Mouse (Mus musculus) hindbrain, embryonic 10.5 days (tissue): ENCODE data around the gene Ifitm3. TPM values are rescaled to one million over a fixed set of nuclear protein-coding genes. Genes with fewer than 3 reads are reported as not detected.
"Not testable (repeated sequence)": the region's sequence is repeated elsewhere in the genome, so short reads cannot be mapped to it uniquely, and the experiment has no call there.

Experiments used
- DNase-seq: peaks from one replicate; pipeline ENCODE4 v3.0.0-alpha.2; 2017; ENCODE audit warnings: low spot score
- H3K27ac ChIP-seq: fragments of 300-500 bp; sonication (generic); 2 replicates; pipeline ENCODE4 v1.5.1; 2016; ENCODE audit warnings: mild to moderate bottlenecking, moderate library complexity
- H3K27me3 ChIP-seq: fragments of 300-500 bp; sonication (generic); 2 replicates; pipeline ENCODE4 v1.6.1; 2016; ENCODE audit warnings: mild to moderate bottlenecking; ENCODE audit not compliant: poor library complexity, insufficient read depth, severe bottlenecking
- H3K36me3 ChIP-seq: fragments of 300-500 bp; sonication (generic); 2 replicates; pipeline ENCODE4 v1.6.1; 2016; ENCODE audit warnings: mild to moderate bottlenecking, moderate library complexity
- H3K4me1 ChIP-seq: fragments of 300-500 bp; sonication (generic); replicated peaks from 2 replicates; pipeline ENCODE4 v1.6.1; 2016; ENCODE audit warnings: mild to moderate bottlenecking
- H3K4me3 ChIP-seq: fragments of 300-500 bp; sonication (generic); 2 replicates; pipeline ENCODE4 v1.5.1; 2016; ENCODE audit warnings: mild to moderate bottlenecking, moderate library complexity
- H3K9me3 ChIP-seq: fragments of 300-500 bp; sonication (generic); 2 replicates; pipeline ENCODE4 v1.6.1; 2016; ENCODE audit warnings: mild to moderate bottlenecking, moderate library complexity
- WGBS: fragments of 180-500 bp; shearing (Covaris S2); methylation state at CpG from one replicate; pipeline ENCODE4 v1.1.7; 2016; 5-methylcytosine and 5-hydroxymethylcytosine counted together
- polyA plus RNA-seq: library from polyadenylated mRNA; unstranded; fragments of >200 nt; fragmentation: Nextera tagmentation; extraction: Ambion mirVana; gene quantifications from 2 replicates; pipeline ENCODE4 v1.2.1, GENCODE M21; 2016

The Ifitm3 gene
- polyA plus RNA-seq, 1 experiment from 2014 or later, result 21.0 TPM

GRCm38 (mm10) chr7:141026097-141026739, 15.6 kb upstream of the Ifitm3 start:
- no peaks in the 10 kb centered on the region for H3K36me3 ChIP-seq
- peaks cover 24% of the 10 kb centered on the region for H3K4me1 ChIP-seq
- no peaks in the 10 kb centered on the region for H3K9me3 ChIP-seq
- DNase-seq, result no peak
- no peaks in the 10 kb centered on the region for H3K27me3 ChIP-seq
- WGBS, result 23% methylated on average over 6 of the region's 6 CpGs
- no peak overlapping the region for H3K4me3 ChIP-seq
- peak overlapping the region; percentile 91 for H3K27ac ChIP-seq

GRCm38 (mm10) chr7:141024865-141025838, 14.6 kb upstream of the Ifitm3 start:
- peak; percentile 70 for DNase-seq
- H3K4me3 ChIP-seq, result peak overlapping the region; percentile 28; the same call in 1 of the 2 replicates
- no peaks in the 10 kb centered on the region for H3K9me3 ChIP-seq
- peaks cover 24% of the 10 kb centered on the region for H3K4me1 ChIP-seq
- WGBS, result 25% methylated on average over 6 of the region's 6 CpGs
- no peaks in the 10 kb centered on the region for H3K27me3 ChIP-seq
- H3K27ac ChIP-seq, result peak overlapping the region; percentile 91
- H3K36me3 ChIP-seq, result no peaks in the 10 kb centered on the region

GRCm38 (mm10) chr7:141021489-141022449, 11.2 kb upstream of the Ifitm3 start:
- peaks cover 22% of the 10 kb centered on the region for H3K4me1 ChIP-seq
- DNase-seq, result no peak
- H3K9me3 ChIP-seq, result no peaks in the 10 kb centered on the region

GRCm38 (mm10) chr7:141019028-141019427, 8.5 kb upstream of the Ifitm3 start:
- no peaks in the 10 kb centered on the region for H3K27me3 ChIP-seq
- DNase-seq, result no peak
- WGBS, result 92% methylated on average over 5 of the region's 5 CpGs
- H3K36me3 ChIP-seq, result no peaks in the 10 kb centered on the region
- no peaks in the 10 kb centered on the region for H3K4me1 ChIP-seq
- no peak overlapping the region for H3K4me3 ChIP-seq
- H3K27ac ChIP-seq, result no peak overlapping the region
- no peaks in the 10 kb centered on the region for H3K9me3 ChIP-seq

More at GRCm38 (mm10) chr7:141021489-141022449, 11.2 kb upstream of the Ifitm3 start:
- 84% methylated on average over 14 of the region's 14 CpGs for WGBS
- Histone ChIP-seq H3K4me3 (no peak overlapping the region), H3K27me3 (no peaks in the 10 kb centered on the region), H3K27ac (no peak overlapping the region), H3K36me3 (no peaks in the 10 kb centered on the region)

- DNase-seq, H3K27me3 ChIP-seq, H3K27ac ChIP-seq, H3K4me1 ChIP-seq, H3K36me3 ChIP-seq, H3K9me3 ChIP-seq, H3K4me3 ChIP-seq: not testable (repeated sequence)
- 97% methylated on average over 1 of the region's 1 CpGs for WGBS
These were observed 7.3 kb upstream of the Ifitm3 start, which contains the start of gene Ifitm6 for GRCm38 (mm10) chr7:141017824-141018223. Gene Ifitm6 (minus strand): TSS chr7:141017924.

GRCm38 (mm10) chr7:141016707-141017697, 6.4 kb upstream of the Ifitm3 start:
- no peaks in the 10 kb centered on the region for H3K27me3 ChIP-seq
- no peaks in the 10 kb centered on the region for H3K9me3 ChIP-seq
- H3K27ac ChIP-seq, result no peak overlapping the region
- no peaks in the 10 kb centered on the region for H3K36me3 ChIP-seq
- H3K4me1 ChIP-seq, result no peaks in the 10 kb centered on the region
- 87% methylated on average over 10 of the region's 10 CpGs for WGBS
- no peak for DNase-seq
- H3K4me3 ChIP-seq, result no peak overlapping the region

- Histone ChIP-seq H3K27ac (peak overlapping the region; percentile 66), H3K9me3 (no peaks in the 10 kb centered on the region), H3K4me1 (peaks cover 33% of the 10 kb centered on the region), H3K27me3 (no peaks in the 10 kb centered on the region), H3K4me3 (no peak overlapping the region), H3K36me3 (no peaks in the 10 kb centered on the region)
- DNase-seq, result no peak
- 89% methylated on average over 7 of the region's 7 CpGs for WGBS
These were observed 734 bp upstream of the Ifitm3 start for GRCm38 (mm10) chr7:141011238-141011770.

GRCm38 (mm10) chr7:141009665-141010064, 905 bp downstream of the Ifitm3 start:
- WGBS, result 91% methylated on average over 9 of the region's 9 CpGs
- Histone ChIP-seq H3K4me3 (no peak overlapping the region), H3K9me3 (no peaks in the 10 kb centered on the region), H3K27ac (peak overlapping the region; percentile 66), H3K36me3 (no peaks in the 10 kb centered on the region), H3K4me1 (peaks cover 33% of the 10 kb centered on the region), H3K27me3 (no peaks in the 10 kb centered on the region)
- no peak for DNase-seq

- Histone ChIP-seq H3K4me1 (peaks cover 33% of the 10 kb centered on the region), H3K4me3 (peak overlapping the region; percentile 39), H3K27me3 (no peaks in the 10 kb centered on the region), H3K9me3 (no peaks in the 10 kb centered on the region), H3K36me3 (no peaks in the 10 kb centered on the region), H3K27ac (peak overlapping the region; percentile 71)
- peak; percentile 86 for DNase-seq
- 7% methylated on average over 20 of the region's 20 CpGs for WGBS
These were observed 1.5 kb downstream of the Ifitm3 start for GRCm38 (mm10) chr7:141008938-141009660.

GRCm38 (mm10) chr7:141008312-141008761, 2.2 kb downstream of the Ifitm3 start:
- H3K27ac ChIP-seq, result peak overlapping the region; percentile 71; the same call in 1 of the 2 replicates
- peaks cover 33% of the 10 kb centered on the region for H3K4me1 ChIP-seq
- DNase-seq, result peak; percentile 29
- H3K36me3 ChIP-seq, result no peaks in the 10 kb centered on the region
- H3K9me3 ChIP-seq, result no peaks in the 10 kb centered on the region
- 5% methylated on average over 7 of the region's 7 CpGs for WGBS
- H3K4me3 ChIP-seq, result peak overlapping the region; percentile 39
- no peaks in the 10 kb centered on the region for H3K27me3 ChIP-seq

GRCm38 (mm10) chr7:141006914-141007313, 3.7 kb downstream of the Ifitm3 start:
- Histone ChIP-seq H3K36me3 (no peaks in the 10 kb centered on the region), H3K9me3 (no peaks in the 10 kb centered on the region), H3K4me3 (no peak overlapping the region), H3K4me1 (peaks cover 33% of the 10 kb centered on the region), H3K27me3 (no peaks in the 10 kb centered on the region), H3K27ac (no peak overlapping the region)
- WGBS, result 85% methylated on average over 5 of the region's 5 CpGs
- DNase-seq, result no peak
